Mouse (Mus musculus): ENCODE measurements at regions not wholly inside any gene's neighbourhood (a gene's known extent, or its start where the extent isn't known, plus 50 kb on each side); places are given as distances from the start of the nearest gene placed in this dataset.
A peak's percentile ranks its signal among the peaks of the same experiment; 100 is the strongest.

DNA sequence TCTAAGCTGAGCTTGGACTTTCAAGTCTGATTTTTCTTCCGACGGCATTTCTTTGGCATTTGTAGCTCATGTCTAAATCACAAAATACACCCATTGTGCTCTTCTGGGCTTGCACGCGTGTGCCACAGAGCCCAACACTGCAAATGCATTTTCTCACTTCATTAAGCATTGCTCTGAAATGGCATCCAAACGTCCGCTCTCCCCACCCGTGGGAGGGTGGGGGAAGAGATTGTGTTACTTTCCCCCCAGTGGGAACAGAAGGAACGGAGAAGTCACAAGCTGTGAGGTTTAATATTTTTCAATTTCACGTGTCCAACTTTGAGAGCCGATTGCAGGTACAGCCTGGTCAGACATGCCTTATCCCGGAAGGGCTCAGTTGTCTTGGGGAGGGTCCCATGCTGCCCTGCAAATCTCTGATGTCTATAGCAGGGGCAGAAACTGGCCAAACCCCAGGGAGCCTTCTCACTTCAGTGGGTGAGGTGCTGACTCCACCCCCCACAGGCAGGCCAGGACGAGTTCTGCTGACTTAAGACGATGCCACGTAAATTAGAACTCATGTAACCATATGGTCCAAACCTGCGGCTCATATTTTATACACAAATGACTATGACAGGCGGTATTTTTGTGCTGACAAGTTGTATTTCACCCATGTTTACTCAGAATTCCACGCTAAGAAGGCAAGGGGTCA lies 371.5 kb upstream of the Nfe2l3 start:
- no peak for DNase-seq (ENCODE audit: low spot score)

DNA sequence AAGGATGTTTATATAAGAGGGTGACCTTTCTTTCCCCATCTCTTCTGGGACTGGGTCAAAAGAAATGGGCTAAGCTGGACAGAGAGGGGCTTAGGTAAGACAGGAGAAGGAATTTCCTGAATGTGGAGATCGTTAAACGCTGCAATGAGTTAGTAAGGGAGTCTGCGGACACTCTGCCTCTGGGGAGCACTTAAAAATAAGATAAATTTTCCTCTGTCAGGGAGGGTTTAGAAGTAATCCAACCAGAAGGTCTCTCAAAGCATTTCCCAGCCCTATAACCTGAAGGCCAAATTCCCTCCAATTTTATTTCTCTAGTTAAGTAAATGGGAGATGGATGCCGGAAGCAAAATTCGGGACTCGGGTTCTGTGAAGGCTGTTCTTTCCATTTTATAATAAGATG lies 367.3 kb upstream of the Nfe2l3 start:
- peak; percentile 40 for DNase-seq (ENCODE audit: low spot score)

GRCm38 (mm10) chr6:51067332-51067731 lies 365.1 kb upstream of the Nfe2l3 start:
- no peak for DNase-seq (ENCODE audit: low spot score)

DNA sequence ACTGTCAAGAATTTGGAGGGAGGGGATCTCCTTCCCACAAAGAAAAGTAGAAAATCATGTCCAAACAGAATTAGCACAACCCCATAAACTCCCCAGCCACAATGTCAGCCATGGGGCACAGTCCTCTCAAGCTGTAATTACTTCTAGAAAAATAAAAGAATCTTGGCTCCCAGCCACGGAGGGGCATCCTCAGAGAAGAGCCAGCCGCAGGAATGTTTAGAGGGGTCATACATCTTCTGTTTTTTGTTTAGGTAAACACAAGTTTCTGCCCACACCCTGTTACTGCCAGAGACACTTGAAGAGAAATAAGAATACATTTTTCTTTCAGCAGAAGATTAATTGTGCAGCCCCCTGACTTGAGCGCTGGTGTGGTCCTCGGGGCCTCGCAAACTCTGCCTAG lies 362.5 kb upstream of the Nfe2l3 start:
- no peak for DNase-seq (ENCODE audit: low spot score)

GRCm38 (mm10) chr6:51071243-51071642 lies 361.2 kb upstream of the Nfe2l3 start:
- DNase-seq (ENCODE audit: low spot score), result no peak

GRCm38 (mm10) chr6:51075026-51075425 lies 357.4 kb upstream of the Nfe2l3 start:
- no peak for DNase-seq (ENCODE audit: low spot score)

DNA sequence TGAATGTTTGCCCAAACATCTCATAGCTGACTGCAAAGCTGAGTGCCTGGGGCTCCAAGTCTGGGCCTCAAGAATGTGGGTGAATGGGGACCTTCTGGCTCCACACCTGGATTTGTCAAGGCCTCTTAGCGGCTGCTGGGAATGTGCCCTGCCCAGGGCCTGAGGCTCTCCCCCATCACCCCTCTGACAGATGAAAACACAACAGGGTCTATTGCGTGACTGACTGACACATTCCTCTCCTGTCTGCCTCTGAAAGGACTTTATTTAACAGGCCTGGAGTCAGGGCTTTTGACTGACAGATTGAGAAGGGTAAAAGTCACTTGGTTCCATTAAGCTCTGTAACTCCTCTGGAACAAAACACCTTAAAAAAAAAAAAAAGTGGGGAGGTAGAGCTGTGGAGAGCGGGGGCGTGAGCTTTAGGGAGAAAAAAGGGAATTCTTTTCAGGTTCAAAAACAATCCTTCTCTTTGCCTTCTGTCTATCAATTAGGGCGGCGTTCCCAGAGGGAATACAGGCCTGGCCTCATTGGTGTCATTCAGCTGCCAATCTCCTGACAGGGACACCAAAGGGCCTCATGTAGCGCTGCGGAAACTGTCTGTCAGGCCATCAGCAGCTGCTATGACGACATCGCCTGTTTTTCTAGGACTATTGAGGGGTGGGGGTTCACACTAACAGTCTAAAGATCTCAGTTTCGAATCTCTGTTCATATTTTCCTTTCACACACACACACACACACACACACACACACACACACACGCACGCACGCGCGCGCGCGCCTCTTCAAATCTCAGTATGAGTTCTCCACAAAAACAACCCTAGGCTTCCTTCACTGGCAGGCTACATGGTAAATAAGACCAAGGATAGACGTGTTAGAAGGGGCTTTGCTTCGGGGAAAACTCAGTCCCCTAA lies 355.4 kb upstream of the Nfe2l3 start:
- DNase-seq (ENCODE audit: low spot score), result no peak

DNA sequence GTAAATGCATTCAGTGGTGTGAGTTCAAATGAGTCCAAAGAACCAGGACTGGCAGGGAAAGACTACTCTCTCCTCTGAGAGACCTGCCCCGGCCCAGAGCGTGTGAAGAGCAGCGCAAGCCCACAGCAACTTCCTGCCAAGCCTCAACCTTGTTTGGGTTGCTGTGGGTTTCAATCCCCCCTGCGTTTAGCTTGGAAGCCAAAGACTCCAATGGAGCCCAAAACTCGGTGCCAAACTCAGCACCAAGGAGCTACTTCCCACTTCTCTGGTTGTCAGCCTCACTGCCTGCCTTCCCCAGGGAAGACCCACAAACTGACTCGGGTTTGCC lies 354.7 kb upstream of the Nfe2l3 start:
- no peak for DNase-seq (ENCODE audit: low spot score)

DNA sequence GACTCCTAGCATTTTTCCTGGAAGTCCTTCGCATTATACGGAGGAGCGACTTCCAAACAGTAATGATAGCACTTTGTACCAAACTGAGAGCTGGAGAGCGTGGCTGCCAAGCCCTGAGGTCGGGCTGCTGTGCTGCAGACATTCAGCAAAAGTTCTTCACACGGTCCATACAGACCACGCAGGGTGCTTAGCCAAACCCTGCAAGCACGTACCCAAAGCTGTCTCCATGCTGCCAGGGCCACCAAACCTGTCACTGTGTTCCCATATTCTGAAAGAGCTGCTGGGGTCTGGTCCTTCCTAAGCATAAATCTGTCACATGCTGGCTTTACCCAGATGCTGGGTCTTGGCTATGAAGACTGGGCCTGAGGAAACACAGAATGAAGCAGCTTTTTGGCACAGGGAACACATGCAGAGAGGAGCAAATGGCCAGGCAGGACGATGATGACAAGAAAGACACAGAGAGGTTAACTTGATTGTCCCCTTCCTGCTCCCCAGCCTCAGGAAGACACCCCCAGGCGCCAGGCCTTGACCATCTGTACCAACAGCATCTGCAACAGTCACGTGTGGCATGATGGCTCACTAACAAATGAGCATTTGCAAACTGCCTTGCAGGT lies 354.0 kb upstream of the Nfe2l3 start:
- DNase-seq (ENCODE audit: low spot score), result no peak

DNA sequence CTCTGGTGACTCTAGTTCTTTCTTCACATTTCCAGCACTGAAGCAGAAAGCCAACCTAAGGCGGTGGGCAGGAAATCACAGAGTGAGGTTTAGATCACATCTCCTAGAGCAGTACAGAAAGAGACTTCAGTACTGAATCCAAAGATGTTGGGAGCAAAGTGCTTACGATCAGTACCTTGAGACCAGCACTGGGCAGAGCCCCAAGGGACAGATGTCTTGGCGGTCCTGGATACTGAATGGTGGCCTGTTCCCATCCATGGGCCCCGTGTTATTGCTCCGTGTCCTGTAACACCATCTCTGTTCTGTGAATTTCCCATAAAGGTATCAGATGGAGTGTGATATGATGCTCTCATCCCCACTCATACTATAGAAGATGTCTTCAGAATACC lies 353.5 kb upstream of the Nfe2l3 start:
- DNase-seq (ENCODE audit: low spot score), result no peak

- no peak for DNase-seq (ENCODE audit: low spot score)
These were observed 351.4 kb upstream of the Nfe2l3 start for GRCm38 (mm10) chr6:51081056-51081455.

DNA sequence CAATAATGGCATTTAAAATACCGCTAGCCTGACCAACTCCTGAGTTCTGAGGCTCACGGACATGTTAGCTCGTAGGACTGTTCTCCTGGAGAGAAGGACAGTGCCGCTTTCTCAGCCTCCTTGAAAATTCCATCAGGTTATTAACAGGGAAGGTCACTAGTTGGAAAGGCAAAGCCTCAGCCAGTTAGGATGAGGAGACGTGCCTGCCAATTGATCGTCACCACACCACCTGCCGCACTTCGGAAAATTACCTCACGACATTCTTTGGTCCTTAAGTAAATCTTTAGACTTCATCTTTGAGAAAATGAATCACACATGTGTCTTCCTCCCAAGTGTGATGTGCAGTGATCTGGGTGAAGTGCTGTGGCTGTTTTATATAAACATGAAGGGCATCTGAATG lies 347.8 kb upstream of the Nfe2l3 start:
- DNase-seq (ENCODE audit: low spot score), result no peak

DNA sequence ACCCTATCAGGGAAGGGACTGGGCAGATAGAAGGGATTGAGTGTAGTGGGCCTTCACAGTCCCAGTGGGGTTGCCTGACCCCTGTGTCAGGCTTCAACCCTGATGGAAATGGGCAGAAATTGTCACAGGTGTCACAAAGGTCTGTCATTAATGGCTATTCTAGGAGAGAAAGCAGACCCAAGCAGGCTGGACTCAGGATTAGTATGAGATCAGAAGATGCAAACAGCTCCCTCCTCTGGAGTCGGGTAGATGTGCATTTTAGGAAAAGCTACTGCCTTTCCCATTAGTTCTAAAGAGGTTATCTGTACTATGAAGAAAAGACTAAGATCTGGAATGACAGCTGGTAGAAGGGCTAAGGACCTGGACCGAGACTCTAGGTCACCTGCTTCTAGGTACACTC lies 346.9 kb upstream of the Nfe2l3 start:
- DNase-seq (ENCODE audit: low spot score), result no peak

- DNase-seq (ENCODE audit: low spot score), result no peak
These were observed 346.1 kb upstream of the Nfe2l3 start for GRCm38 (mm10) chr6:51086347-51086746.

- DNase-seq (ENCODE audit: low spot score), result no peak
These were observed 344.7 kb upstream of the Nfe2l3 start for GRCm38 (mm10) chr6:51087806-51088205.

DNA sequence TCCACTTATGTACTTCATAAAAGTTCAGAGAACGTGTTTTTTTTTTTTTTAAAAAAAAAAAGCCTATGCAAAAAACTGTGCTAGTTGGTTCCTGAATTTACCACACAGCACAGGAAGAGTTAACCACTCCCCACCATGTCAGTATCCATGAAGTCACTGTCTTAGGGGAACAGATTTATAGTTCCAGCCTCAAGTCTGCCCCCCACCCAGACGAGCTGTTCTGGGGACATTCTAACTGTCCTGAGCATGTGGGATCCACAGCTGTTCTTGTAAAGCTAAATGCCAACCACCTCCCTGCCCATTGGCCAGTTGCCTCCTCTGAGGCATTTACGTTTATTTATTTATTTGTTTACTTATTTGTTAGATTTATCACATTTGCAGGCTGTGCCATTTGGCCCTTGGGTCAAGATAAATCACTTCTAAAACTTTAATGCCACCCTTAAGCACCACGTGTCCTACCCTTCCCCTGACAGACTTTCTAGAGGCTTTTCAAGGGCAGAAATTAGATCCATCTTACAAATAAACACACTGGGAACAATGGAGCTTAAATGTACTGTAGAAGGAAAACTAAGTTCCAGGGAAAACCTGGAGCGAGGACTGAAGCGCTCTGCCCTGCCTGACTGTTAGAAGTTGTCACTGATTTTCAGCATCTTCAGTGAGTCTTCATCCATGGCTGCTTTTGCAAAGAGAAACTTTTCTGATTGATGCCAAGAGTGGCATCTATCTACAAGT lies 343.7 kb upstream of the Nfe2l3 start:
- DNase-seq (ENCODE audit: low spot score), result no peak

GRCm38 (mm10) chr6:51093196-51093595 lies 339.3 kb upstream of the Nfe2l3 start:
- no peak for DNase-seq (ENCODE audit: low spot score)

DNA sequence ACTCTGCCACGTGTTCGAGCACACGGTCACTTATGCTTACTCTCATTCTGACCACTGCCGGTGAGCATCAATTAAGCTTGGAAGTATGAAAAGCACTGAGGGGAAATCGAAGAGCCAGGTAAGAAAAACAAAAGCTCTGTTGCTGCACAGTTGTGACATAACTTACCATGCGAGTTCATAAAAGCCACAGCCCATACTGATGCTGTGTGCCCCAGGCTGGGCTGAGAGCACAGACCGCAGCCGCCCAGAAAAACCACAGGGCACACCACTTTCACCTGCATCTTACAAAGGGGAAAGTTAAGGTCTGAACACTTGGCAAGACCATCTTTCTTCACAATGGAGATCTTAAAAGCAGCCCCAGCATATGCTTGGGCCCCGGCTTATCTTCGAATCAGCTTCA lies 338.2 kb upstream of the Nfe2l3 start:
- DNase-seq (ENCODE audit: low spot score), result no peak

GRCm38 (mm10) chr6:51097488-51097887 lies 335.0 kb upstream of the Nfe2l3 start:
- DNase-seq (ENCODE audit: low spot score), result no peak

DNA sequence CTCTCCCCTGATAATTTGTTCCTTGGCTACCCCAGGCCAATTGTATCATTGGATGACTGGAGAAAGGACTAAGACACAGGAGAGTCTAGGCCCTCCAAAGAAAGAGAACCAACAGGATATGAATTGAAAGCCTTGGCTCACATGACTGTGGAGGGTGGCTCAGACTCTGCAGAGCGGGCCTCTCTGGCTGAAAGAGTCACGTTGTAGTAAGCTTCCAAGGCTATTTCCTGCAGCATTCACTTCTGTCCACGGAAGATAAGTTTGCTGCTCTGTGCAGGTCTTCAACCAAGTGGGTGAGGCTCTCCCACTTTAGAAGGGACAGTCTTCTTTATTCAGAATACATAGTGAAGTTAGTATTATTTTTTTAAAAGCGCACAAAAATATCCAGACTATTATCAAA lies 332.1 kb upstream of the Nfe2l3 start:
- no peak for DNase-seq (ENCODE audit: low spot score)

DNA sequence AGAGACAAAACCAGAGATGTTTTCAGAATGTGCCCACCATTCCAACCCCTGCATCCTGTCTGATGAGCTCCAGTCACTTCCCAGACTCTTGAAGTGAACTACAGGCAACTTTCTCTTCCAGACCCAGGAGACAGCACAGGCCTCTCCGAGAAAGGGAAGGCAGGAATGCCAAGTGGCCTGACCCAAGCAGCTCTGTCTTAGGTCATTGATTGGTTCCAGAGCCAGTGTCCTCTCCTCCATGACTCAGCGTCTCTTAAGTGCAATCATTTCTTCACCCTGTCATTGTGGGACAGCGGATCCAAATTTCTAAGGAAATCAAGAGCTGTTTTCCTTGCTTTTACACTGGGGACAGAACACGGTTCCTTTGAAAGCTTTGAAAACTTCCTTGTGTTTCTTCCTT lies 329.2 kb upstream of the Nfe2l3 start:
- peak; percentile 31 for DNase-seq (ENCODE audit: low spot score)

GRCm38 (mm10) chr6:51104336-51104735 lies 328.1 kb upstream of the Nfe2l3 start:
- DNase-seq (ENCODE audit: low spot score), result no peak

Data from yolk sac, embryonic 10.5 days (tissue).